Mouse (Mus musculus) yolk sac, embryonic 10.5 days (tissue): ENCODE results near the gene Nsg1.
A peak's percentile ranks its signal among the peaks of the same experiment; 100 is the strongest.

Source experiments
- DNase-seq: peaks from one replicate; pipeline ENCODE4 v3.0.0-alpha.2; 2017; ENCODE audit warnings: low spot score

The Nsg1 gene

DNA sequence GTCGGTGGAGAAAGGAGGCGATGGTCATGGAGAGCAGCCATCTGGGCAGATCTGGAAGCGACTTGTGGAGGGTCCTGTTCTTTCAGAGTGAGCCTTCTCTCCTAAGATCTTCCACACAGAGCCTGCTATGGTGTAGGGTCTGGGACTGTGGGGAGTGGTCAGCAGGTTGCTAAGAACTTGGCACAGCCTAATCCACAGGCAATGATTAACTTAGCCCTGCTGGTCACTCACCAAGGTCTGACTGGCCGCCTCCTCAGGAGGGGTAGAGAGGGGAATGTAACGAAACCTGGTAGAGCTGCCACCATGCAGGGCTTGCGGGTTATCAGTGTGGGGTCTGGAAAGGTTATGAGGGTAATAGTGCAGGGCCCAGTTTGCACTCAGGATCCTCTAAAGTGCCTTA lies 18.8 kb downstream of the Nsg1 start:
- DNase-seq: no peak

DNA sequence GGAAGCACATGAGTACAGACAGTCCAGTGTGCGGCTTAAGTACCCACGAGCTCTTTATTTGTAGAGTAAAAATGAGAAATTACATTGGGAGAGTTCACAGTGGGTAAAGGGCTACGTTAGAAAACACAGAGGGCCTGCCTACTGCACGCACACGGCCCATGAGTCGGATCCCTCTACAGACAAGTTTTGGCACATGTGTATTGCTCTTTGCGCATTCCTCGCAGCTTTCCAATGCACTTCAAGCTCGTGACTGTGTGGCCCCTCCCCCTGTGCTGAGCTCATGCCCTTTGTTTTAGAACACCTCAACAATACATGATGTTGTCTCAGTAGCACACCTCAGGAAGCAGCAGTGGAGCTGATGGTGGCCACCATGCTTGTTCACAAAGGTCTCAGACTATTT lies 22.5 kb downstream of the Nsg1 start:
- DNase-seq: no peak

DNA sequence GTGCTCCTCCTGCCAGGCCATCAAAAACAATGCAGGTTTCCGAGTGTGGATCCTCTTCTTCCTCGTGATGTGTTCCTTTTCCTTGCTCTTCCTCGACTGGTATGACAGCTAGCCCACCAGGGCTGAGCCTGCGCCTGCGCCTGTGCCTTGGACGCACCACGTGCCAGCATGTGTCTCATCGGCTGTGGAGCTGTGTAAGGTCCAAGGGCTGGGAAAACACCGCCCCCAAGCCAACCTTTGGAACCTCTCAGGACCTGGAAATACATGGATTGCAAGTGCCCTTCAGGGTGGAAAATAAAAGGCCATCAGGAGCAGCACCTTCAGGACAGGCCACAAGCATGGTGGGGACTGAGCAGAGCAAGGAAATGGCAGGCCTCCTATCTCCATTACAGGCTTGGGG lies 23.5 kb downstream of the Nsg1 start:
- DNase-seq: peak; percentile 53

DNA sequence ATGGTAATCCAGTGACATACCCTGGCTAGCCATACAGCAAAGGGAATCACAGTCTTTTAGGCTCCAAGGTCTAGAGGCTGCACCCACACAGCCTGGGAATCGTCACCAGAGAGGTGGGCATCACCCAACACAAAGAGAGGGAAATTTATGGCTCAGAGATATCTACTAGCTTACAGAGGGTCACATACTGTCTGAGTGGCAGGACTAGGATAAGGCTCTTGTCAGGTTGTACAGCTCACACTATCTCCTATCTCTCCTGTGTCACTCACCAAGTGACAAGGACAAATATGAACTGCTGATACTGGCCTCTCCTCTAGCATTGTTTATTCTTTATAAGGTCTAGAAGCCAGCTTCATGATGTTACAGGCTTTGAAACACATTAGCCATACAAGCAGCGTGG lies 30.4 kb downstream of the Nsg1 start:
- no peak for DNase-seq

DNA sequence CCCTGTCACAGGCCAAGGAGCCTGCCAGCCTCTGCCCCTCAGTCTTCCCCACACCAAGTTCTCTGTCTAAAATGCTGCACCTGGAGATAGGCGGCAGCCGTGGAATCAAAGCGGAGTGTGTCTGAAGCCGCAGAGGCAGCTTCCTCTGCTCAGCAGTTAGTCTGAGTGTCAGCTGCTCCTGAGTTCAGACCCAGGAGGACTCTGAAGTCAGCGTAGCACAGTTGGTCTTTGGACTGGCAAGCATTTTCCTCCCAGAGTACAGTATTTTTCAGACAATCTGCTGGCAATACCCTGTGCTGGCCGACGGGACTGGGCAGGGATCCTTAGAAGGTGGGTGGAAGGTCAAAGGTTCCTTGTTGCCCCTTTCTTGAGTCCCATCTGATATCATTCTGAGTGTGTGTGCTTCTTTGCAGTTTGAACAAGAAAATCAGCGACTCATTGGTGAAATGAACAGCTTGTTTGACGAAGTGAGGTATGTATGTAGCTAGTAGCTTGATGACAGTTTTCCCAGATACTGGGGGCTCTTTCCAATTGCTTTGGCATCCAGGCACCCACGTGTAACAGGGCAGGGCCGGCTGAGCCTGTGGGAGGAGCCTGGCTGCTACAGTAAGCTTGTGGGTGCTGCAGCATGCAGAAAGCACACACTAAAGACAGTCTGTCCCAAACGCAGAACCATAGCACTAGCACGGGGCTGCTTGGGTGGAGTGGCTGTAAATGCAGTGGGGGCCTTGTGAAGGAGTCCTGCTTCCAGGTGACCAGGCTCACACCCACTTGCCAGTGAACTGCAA lies 33.0 kb downstream of the Nsg1 start:
- peak; percentile 9 for DNase-seq

DNA sequence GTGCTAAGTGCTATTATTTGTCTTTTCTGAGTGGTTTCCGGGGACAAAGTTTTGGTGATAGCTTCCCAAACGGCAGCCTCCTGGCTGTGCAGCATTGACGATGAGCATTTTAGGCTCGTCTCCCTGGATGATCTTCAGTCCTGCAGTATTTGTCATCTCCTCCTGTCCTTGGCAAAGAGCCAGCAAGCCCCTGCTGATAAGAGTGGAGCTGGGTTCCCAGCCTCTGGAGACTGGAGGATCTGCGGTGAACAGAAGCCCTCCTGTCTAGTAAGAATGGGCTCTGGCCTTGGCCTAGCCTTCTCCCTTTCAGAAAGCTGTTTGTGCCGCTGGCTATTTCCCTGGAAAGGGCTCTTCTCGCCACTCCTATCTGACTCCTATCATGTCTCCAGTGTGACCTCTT lies 38.0 kb downstream of the Nsg1 start:
- peak; percentile 23 for DNase-seq

DNA sequence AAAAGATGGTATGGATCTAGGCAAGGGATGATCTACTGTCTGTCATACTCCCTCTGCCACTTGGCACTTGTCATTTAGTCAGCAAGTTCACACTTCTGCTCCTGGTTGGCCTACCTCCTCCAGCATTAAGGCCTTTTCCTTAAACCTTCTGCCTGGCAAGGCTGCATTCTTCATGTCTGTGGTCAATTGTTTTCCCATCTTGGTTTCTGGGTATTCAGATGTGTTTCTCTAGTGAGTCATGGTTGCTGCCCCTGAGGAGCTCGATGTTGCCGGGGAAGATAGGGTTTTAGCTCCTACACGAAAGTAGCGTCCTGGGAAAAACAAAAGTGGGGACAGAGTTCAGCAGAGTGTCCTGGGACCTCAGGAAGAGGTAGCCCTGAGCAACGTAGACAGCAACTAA lies 40.4 kb downstream of the Nsg1 start:
- no peak for DNase-seq

DNA sequence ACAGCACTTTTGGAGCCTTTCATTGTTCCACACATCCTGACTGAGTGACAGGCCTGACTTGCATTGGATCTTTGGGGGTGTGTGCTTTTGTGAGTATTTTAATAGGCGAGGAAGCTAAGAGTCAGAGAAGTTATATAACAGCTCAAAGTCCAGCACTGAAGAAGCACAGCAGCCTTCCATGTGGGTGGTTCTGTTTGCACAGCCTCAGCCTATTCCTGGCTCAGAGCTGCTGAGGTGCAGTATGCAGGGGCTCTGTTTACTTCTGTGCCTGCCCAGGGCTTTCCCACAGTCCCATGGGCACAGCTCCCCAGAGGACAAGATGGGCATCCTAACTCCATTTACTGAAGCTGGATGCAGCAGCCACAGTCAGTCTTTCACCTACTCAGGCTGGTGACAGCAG lies 42.7 kb downstream of the Nsg1 start:
- peak; percentile 49 for DNase-seq

DNA sequence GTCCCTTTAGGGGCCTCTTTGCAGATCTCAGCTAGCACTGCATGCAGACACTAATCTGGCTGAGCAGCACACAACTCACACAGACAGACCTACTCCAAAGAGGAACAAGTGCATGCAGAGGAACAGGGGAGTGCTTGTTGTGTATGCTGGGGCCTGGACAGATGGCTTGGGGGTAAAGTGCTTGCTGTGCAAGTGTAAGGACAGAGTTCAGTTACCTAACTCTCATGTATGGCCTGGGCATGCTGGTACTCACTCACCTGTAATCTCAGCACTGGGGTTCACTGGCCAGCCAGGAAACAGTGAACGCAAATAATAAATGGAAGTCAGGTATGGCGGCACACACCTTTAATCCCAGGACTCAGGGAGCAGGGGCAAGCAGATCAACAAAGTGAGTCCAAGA lies 45.2 kb downstream of the Nsg1 start:
- no peak for DNase-seq

DNA sequence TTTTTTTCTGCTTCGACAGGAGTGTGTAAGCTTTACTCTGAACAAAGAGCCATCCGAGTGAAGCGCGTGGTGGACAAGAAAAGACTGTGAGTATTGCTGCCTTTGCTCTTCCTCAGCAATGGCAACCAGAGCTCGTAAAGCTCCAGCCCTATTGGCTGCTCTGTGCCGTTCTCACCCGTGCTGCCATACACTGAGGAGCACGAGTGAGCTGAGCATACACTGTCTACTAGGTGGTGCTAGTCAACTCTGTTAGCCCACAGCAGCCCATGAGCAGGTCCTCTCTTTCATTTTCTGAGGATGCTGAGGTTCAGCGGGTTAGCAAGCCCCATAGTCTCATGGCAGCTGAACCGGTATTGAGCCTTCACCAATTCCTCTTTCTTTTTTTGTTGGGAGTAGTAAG lies 52.9 kb downstream of the Nsg1 start:
- no peak for DNase-seq

DNA sequence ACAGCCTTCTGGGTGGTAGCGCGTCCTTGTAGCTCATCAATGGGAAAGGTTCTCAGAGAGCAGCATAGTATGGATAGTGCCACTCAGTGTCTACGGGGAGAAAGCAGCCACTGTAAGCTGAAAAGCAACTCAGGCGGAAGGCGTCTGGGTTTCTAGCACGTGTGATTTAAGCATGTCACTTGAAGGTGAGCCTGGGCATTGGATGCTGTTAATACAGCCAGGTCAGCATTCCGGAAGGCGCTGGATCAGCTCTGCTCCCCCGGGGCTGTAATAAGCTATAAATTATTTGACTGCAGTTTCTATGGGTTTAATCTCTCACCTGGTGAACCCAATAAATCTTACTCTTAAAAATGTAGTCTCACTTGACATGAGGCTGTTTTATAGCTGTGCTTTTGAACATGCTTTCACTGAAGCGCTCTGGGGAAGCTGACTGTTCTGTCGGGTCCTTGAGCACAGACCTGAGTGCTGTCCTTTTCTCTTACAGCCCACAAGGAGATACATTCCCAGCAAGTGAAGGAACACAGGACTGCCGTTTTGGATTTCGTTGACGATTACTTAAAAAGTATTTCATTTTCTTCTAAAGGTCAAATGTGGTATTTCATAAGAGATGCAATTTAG lies 53.5 kb downstream of the Nsg1 start:
- no peak for DNase-seq

DNA sequence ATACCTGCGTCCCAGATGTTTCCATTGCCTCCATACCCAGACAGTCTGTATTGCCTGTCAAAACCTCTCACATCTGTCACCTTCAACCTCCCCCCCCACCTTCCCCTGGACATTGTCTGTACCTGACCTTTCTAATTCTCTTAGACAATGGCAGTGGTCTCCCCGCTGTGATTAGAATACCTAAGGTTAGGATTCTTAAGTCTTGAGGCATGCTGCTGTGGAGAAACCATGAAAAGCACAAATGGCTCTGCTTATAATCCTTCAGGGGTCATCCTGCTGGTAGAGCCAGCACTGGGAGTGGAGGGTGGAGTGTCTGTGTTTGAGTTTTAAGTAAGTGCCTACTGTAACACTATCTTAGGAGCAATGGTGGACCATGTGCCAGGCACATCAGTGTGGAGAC lies 56.8 kb downstream of the Nsg1 start:
- no peak for DNase-seq

DNA sequence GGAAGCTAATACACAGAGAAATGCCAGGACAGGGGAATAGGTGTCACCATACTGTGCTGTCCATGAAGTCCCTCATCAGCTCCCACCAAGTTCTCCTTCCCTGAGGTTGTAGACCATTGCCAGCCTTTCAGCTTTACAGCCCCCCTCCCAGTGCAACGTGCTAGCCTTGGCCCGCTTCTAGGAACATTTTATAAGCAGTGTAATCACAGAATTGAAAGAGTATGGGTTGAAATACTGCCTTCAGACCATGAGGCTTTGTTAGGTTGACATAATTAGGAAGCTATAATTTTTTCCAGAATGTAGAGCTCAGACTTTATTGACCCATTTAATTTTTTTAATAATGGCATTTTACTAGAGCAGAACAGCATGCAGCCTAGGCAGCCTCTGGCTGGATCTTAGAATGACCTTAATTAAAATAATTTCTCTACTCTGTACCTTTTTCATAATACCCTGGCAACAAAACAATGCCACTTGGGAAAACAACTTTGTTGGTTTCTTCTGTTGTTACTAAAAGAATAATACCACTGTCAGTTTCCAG lies 60.5 kb downstream of the Nsg1 start:
- DNase-seq: no peak

DNA sequence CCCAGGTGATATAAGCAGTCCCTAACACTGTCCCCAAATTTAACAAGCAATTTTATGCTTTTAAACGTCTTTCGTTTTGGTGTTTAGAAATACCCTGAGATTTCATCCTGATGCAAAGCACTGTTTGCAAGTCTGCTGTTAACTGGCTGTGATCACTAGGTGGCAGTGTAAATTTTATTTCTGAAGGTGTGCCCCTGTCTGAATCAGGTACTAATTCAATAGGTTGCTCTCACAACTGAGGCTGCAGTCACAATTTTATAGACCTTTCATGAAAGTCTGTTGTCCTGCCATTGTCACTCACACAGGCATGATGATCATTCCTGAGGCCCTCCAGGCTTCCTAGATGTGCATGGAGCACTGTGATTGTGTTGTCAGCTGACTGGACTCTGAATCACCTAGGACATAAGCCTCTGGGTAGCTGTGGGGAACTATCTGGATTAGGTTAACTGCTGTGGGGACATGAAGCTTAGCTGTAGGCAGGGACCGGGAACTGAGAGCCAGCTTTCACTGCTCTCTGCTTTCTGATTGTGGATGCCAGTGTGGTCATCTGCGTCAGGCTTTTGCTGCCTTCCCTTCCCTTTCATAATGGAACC lies 62.1 kb downstream of the Nsg1 start:
- DNase-seq: no peak

DNA sequence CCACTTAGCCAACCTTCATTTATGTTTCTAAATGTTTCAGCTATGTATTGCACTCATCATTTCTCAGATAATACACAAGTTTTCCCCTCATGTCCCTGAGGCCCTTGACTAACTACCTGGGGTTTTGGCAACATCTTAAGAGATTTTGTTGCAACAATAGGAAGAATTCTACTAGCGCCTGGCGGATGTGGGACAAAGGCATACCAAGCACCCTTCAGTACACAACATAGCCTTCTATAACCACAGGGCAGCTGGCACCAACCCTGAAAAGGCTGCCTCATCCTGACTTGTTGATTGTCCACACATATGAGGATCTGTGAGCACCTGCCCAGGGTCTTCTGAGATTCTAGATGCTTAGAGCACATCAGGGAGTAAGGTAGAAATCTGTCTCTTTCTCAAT lies 65.4 kb downstream of the Nsg1 start:
- no peak for DNase-seq

DNA sequence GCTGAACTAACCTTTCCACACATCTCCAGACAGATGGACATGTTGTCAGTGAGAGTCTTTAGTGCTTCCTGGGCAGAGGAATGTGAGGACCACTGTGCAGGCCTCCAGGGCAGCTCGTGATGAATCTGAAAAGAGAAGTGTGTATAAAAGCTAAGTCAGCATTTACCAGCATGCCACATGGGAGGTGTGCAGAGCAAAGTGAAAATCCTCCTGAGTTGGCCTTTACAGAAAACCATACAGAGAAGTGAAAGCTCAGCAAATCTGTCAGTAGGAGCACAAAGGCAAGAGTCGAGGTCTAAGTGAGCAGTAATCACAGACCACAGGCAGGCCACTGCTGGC lies 67.8 kb downstream of the Nsg1 start:
- DNase-seq: no peak

DNA sequence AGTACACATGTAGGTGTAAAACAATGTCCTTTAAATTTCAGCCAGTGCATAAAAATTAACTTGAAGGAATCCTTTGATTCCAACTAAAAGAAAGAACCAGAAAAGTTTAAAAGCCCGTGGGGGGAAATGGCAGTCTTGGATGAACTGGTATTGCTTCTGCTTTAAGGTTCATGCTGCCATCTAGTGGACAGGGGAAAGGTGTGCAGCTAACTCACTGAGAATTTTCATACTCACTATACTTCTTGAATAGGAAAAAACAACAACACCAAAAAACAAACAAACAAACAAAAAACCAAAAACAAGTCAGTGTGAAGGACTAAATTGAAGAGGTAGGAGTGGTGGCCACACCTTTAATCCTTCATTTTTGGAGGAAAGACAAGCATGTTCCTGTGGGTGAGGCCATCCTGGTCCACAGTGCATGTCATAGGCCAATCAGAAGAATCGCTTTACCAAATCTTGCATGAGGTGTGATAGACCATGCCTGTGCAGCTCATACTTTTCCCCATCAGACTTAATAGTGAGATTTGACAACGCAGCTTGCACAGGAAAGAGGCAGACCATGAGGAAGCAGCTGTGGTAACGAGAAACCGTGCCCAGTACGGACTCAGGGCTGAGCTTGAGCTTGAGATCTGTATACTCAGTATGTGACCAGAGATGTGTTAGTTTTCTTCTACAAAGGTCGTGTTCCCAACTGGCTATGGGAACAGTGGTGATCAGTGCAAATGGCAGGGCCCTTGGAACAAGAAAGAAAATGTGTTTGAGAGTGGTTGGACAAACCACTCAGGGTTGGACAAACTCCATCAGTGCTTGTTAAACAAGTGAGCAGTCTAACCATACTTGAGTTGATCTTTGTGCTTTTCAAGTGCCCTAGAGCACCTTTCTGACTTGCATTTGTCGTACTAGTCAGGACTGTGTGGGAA lies 68.4 kb downstream of the Nsg1 start:
- peak; percentile 16 for DNase-seq

DNA sequence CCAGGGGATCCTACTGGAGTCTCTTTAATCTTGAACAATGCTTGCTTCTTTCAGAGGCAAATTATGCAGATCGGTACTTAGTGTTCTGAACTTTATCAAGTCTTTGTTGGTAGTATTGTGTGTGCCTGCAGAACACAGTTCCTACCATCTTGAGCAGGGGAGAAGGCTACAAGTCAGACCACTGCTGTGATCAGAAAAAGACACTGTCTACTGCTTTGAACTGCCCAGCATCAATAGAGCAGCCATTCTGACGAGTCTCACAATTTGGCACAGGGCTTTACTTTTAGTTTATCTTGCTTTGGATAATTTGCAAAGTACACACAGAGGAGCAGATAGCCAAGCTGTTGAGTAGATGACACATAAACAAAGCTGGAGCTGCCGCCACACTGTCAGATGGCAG lies 69.1 kb downstream of the Nsg1 start:
- DNase-seq: no peak

DNA sequence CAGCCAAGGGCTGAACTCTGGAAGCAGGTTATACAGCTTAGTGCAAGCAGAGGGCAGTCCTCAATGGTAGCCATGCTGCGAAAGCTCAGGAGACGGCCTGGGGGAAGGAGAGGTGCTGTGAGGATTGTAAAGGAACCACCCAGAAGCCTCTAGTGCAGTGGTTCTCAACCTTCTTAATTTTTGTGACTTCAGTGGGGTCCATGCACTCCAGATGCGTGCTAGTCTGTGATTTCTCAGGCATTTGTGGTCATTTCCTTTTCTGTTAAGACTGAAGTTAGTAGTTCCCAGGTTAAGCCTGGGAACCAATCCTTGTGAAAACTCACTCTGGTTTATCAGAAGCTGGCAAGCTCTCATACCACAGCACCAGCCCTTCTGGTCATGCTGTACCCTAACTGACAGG lies 69.6 kb downstream of the Nsg1 start:
- no peak for DNase-seq
